Mouse (Mus musculus) neural tube, embryonic 13.5 days (tissue): ENCODE measurements around the gene Acsbg1. TPM values are rescaled to one million over a fixed set of nuclear protein-coding genes. Genes with fewer than 3 reads are reported as not detected.
A peak's percentile ranks its signal among the peaks of the same experiment; 100 is the strongest.
"Not testable (repeated sequence)": the region's sequence is repeated elsewhere in the genome, so short reads cannot be mapped to it uniquely, and the experiment has no call there.

Source experiments
- ATAC-seq: fragments of 200-750 bp; cut with Nextera tagmentation; 2 replicates; pipeline ENCODE4 v1.8.0; 2017; ENCODE audit warnings: low read depth, mild to moderate bottlenecking, moderate TSS enrichment, moderate library complexity
- H3K27ac ChIP-seq: fragments of 300-500 bp; sonication (generic); replicated peaks from 2 replicates; pipeline ENCODE4 v1.5.1; 2015; ENCODE audit warnings: moderate library complexity, mild to moderate bottlenecking, inconsistent platforms
- H3K27me3 ChIP-seq: fragments of 300-500 bp; sonication (generic); 2 replicates; pipeline ENCODE4 v1.6.1; 2015; ENCODE audit warnings: mild to moderate bottlenecking, inconsistent platforms
- H3K36me3 ChIP-seq: fragments of 300-500 bp; sonication (generic); 2 replicates; pipeline ENCODE4 v1.6.1; 2015; ENCODE audit warnings: mild to moderate bottlenecking, inconsistent platforms
- H3K4me1 ChIP-seq: fragments of 300-500 bp; sonication (generic); replicated peaks from 2 replicates; pipeline ENCODE4 v1.6.1; 2015; ENCODE audit warnings: inconsistent platforms
- H3K4me2 ChIP-seq: fragments of 300-500 bp; sonication (generic); 2 replicates; pipeline ENCODE4 v1.6.1; 2015; ENCODE audit warnings: inconsistent platforms, mild to moderate bottlenecking, moderate library complexity
- H3K4me3 ChIP-seq: fragments of 300-500 bp; sonication (generic); 2 replicates; pipeline ENCODE4 v1.5.1; 2015; ENCODE audit warnings: mild to moderate bottlenecking, inconsistent platforms
- H3K9ac ChIP-seq: fragments of 300-500 bp; sonication (generic); 2 replicates; pipeline ENCODE4 v1.6.1; 2015; ENCODE audit warnings: moderate library complexity, mild to moderate bottlenecking, inconsistent platforms
- H3K9me3 ChIP-seq: fragments of 300-500 bp; sonication (generic); 2 replicates; pipeline ENCODE4 v1.6.1; 2016; ENCODE audit warnings: inconsistent platforms
- WGBS: fragments of 180-500 bp; shearing (Covaris S2); methylation state at CpG from one replicate; pipeline ENCODE4 v1.1.7; 2015; 5-methylcytosine and 5-hydroxymethylcytosine counted together
- polyA plus RNA-seq: library from polyadenylated mRNA; unstranded; fragments of >200 nt; fragmentation: Nextera tagmentation; extraction: Ambion mirVana; gene quantifications from 2 replicates; pipeline ENCODE4 v1.2.1, GENCODE M21; 2015

Gene Acsbg1
- polyA plus RNA-seq, 1 experiment from 2014 or later = 17.0 TPM

DNA sequence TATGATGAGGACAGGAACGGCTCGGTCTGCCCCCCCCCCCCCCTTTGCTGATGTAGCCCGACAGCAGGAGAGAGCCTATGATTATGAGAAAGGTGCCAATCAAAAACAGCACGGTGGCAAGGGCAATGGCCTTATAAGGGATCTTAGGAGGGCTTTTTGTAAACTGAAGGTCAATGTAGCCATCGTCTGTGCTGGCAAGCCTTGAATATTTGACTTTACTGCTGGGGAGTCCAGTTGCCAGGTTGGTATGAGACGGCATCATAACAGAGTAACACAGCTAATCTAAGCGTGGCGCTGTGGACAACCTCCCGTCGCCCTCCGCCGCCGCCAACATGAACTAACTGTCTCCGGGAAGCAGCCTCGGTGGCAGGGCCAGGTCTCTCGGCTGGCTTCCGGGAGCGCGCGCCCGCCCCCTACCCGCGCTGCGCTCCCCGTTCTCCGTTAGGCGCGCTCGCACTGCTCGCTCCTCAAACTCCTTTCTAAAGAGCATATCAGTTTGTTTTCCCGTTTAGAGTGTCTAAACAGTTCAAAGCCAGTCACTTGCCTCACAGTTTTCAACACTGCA is 29.7 kb upstream of the Acsbg1 start:
- not testable (repeated sequence) for ATAC-seq, H3K27ac ChIP-seq, H3K9me3 ChIP-seq, H3K4me1 ChIP-seq, H3K36me3 ChIP-seq
- H3K4me3 ChIP-seq = peak overlapping the region; percentile 32
- H3K4me2 ChIP-seq = peak overlapping the region; percentile 58
- H3K9ac ChIP-seq = peak overlapping the region; percentile 59
- WGBS = 3% methylated on average over 31 of the region's 31 CpGs
- peaks cover 29% of the 10 kb centered on the region for H3K27me3 ChIP-seq

DNA sequence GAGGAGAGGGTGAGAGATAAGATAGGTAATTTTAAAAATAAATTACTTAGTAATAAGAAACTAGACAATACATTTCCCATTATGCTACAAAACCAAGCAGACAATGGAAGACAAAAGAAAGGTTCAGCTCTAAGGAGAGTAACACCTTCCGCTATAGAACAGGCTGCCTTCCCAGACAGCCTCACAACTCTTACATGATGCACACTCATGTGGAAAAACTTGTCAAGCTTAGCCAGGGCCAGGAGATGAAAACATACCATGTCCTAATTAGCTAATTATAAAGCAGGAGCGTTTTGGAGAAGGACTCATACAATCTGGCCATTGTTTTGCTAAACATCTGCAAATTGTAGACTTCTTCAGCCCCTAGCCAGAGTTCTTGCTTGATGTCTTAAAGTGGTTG is 29.0 kb upstream of the Acsbg1 start:
- not testable (repeated sequence) for ATAC-seq

GRCm38 (mm10) chr9:54689446-54689845 is 27.8 kb upstream of the Acsbg1 start:
- Histone ChIP-seq H3K27ac (no peak overlapping the region), H3K9ac (no peak overlapping the region), H3K4me1 (0 out of 2 replicates have a peak, but pooled peaks cover 5% of the 10 kb centered on the region), H3K4me2 (no peak overlapping the region), H3K4me3 (no peak overlapping the region), H3K27me3 (peaks cover 16% of the 10 kb centered on the region), H3K9me3 (no peaks in the 10 kb centered on the region), H3K36me3 (no peaks in the 10 kb centered on the region)
- no peak for ATAC-seq
- WGBS = 60% methylated on average over 8 of the region's 8 CpGs

More for the DNA sequence above, 29.0 kb upstream of the Acsbg1 start:
- not testable (repeated sequence) for H3K4me2 ChIP-seq, H3K4me1 ChIP-seq, H3K9ac ChIP-seq, H3K4me3 ChIP-seq, H3K9me3 ChIP-seq, H3K36me3 ChIP-seq, H3K27ac ChIP-seq
- WGBS = 74% methylated on average over 2 of the region's 2 CpGs
- H3K27me3 ChIP-seq = peaks cover 24% of the 10 kb centered on the region

DNA sequence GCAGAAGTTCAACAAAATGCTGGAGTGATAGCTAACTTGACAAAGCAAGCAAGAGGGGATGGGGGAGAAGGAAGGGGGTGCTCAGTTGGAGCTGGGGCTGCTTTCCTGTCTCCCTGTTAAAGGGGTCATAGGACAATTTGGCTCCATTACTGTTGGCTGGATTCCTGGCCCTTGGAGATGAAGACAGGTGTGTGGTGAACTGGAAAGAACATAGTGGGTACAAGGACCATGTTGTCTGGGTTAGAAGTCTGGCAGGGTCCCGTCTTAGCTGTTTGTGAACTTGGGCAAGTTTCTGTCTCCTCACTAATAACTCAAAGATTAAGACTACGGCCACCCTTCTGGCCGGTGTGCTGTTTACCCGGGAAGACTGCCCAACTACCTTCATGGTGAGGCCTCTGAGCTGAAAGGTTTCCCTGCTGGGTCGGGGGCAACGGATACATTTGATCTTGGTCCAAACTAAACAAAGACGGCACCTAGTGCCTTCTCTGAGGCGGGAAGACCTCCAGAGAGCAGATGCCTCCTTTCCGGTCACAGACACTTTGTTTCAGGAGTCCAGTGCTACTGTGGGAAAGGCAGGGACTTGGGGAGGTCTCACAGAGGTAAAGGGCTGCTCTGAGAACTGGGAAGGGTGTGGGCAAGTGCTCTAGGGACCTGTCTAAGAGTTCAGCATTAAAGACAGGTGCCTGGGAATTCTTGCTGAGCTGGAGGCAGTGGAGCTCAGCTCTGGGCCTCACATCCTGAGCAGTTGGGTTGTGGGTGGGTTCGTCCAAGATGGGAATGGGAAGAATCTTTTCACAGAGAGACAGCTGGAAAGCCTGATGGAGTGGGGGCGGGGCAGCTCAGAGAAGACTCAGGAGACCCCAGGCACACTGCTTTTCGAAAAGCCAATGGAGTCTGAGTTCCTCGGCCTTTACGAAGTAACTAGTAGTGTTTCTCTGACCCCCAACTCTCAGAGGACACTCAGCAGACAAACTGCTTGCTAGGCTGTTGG is 25.9 kb upstream of the Acsbg1 start:
- H3K4me3 ChIP-seq = no peak overlapping the region
- no peaks in the 10 kb centered on the region for H3K9me3 ChIP-seq
- 61% methylated on average over 14 of the region's 14 CpGs for WGBS
- no peak overlapping the region for H3K4me2 ChIP-seq
- H3K4me1 ChIP-seq = 0 out of 2 replicates have a peak, but pooled peaks cover 5% of the 10 kb centered on the region
- H3K27ac ChIP-seq = no peak overlapping the region
- peaks cover 9% of the 10 kb centered on the region for H3K27me3 ChIP-seq
- H3K36me3 ChIP-seq = no peaks in the 10 kb centered on the region
- H3K9ac ChIP-seq = no peak overlapping the region
- no peak for ATAC-seq

DNA sequence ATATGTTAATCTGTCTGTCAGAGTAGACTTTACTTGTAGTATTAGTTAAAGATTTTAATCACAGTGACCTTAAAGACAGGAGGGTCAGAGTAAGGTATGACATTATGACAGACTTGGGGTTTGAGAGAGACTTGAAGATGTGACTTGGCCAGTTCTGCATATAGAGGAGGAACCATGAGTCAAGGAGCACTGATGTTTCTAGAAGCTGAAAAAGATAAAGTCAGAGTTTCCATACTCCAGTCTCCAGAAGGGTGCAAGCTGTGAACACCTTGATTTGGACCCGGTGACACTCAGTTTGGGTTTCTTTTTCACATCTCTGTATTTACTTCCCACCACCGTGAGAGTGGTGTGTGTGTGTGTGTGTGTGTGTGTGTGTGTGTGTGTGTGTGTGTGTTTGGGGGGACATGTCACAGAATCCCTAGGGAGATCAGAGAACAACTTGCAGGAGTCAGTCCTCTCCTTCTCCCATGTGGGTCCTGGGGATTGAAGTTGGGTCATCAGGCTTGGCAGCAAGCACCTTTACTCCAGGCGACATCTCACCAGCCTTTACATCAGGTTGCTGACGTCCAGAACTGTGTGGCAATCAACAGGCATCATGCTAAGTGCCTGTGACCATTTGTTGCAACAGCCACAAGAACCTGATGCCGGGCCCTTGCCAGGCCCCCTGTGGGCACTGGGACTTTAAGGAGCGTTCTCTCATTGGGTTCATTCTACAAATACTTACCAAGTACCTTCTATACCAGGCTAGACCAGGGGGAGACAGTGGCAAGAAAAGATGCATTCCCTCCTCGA is 22.3 kb upstream of the Acsbg1 start:
- Histone ChIP-seq H3K36me3 (no peaks in the 10 kb centered on the region), H3K4me1 (0 out of 2 replicates have a peak, but pooled peaks cover under 1% of the 10 kb centered on the region), H3K27ac (no peak overlapping the region), H3K9me3 (no peaks in the 10 kb centered on the region), H3K4me2 (no peak overlapping the region), H3K9ac (no peak overlapping the region), H3K4me3 (no peak overlapping the region), H3K27me3 (no peaks in the 10 kb centered on the region)
- 79% methylated on average over 7 of the region's 7 CpGs for WGBS
- ATAC-seq = no peak

DNA sequence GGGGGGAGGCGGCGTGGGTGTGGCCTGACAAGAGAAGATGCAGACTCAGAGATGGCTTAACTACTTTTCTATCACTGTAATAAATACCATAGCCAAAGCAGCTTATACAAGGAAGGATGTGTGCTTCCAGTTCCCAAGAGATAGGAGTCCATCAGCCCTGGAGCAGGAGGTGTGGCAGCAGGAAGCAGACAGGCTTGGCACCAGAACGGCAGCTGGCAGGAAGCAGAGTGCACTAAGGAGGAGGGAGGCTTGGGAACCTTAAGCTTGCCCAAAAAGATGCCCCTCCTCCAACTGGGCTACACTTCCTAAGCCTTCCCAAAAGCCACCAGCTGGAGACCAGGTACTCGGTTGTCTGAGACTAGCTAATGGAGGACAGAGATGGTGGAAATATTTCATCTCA is 21.2 kb upstream of the Acsbg1 start:
- H3K9ac ChIP-seq = no peak overlapping the region
- ATAC-seq = no peak
- H3K4me1 ChIP-seq = no peaks in the 10 kb centered on the region
- WGBS = 84% methylated on average over 4 of the region's 4 CpGs
- H3K27ac ChIP-seq = no peak overlapping the region
- H3K4me2 ChIP-seq = no peak overlapping the region
- H3K36me3 ChIP-seq = no peaks in the 10 kb centered on the region
- no peak overlapping the region for H3K4me3 ChIP-seq
- H3K9me3 ChIP-seq = no peaks in the 10 kb centered on the region
- no peaks in the 10 kb centered on the region for H3K27me3 ChIP-seq

DNA sequence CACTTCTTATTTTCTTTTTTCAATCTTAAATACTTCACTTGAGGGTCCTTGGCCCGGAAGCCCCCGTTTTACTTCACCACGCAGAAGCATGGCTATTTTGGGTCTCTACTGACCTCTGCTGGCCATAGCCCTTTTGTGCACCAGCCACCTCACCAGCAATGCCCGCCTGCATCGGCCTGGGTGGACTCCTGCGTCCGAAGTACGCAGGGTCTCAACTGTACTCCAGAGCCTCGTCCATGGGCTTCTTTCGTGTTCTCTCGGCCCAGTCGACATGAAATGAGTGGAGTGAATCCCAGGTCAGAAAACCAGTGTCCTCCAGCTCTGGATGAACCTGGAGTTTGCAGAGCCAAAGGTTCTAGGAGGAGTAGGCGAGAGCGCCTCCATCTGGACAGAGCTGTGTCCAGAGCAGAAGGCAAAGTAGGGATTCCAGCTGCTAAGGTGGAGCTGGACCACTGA is 14.9 kb upstream of the Acsbg1 start:
- Histone ChIP-seq H3K4me2 (peak overlapping the region; percentile 63), H3K4me3 (peak overlapping the region; percentile 33), H3K4me1 (no peaks in the 10 kb centered on the region; the same call in 1 of the 2 replicates), H3K9me3 (no peaks in the 10 kb centered on the region), H3K27ac (no peak overlapping the region), H3K36me3 (no peaks in the 10 kb centered on the region), H3K9ac (peak overlapping the region; percentile 64), H3K27me3 (peaks cover 4% of the 10 kb centered on the region; the same call in 1 of the 2 replicates)
- peak; percentile 79 for ATAC-seq
- under 1% methylated on average over 14 of the region's 14 CpGs for WGBS

GRCm38 (mm10) chr9:54673887-54674286 is 12.2 kb upstream of the Acsbg1 start:
- Histone ChIP-seq H3K27ac (no peak overlapping the region), H3K4me1 (no peaks in the 10 kb centered on the region; the same call in 1 of the 2 replicates), H3K36me3 (no peaks in the 10 kb centered on the region), H3K4me2 (no peak overlapping the region), H3K9ac (no peak overlapping the region), H3K9me3 (no peaks in the 10 kb centered on the region), H3K27me3 (peaks cover 4% of the 10 kb centered on the region; the same call in 1 of the 2 replicates), H3K4me3 (no peak overlapping the region)
- no peak for ATAC-seq
- WGBS = 92% methylated on average over 13 of the region's 13 CpGs

GRCm38 (mm10) chr9:54671962-54672361 is 10.3 kb upstream of the Acsbg1 start:
- H3K27me3 ChIP-seq = no peaks in the 10 kb centered on the region
- H3K4me3 ChIP-seq = no peak overlapping the region
- no peak for ATAC-seq
- H3K4me1 ChIP-seq = no peaks in the 10 kb centered on the region; the same call in 1 of the 2 replicates
- no peaks in the 10 kb centered on the region for H3K36me3 ChIP-seq
- WGBS = 78% methylated on average over 3 of the region's 3 CpGs
- no peak overlapping the region for H3K9ac ChIP-seq
- no peaks in the 10 kb centered on the region for H3K9me3 ChIP-seq
- H3K4me2 ChIP-seq = no peak overlapping the region
- no peak overlapping the region for H3K27ac ChIP-seq

- Histone ChIP-seq H3K4me1 (no peaks in the 10 kb centered on the region), H3K9ac (no peak overlapping the region), H3K36me3 (no peaks in the 10 kb centered on the region), H3K27me3 (no peaks in the 10 kb centered on the region), H3K27ac (no peak overlapping the region), H3K9me3 (0 out of 2 replicates have a peak, but pooled peaks cover 3% of the 10 kb centered on the region), H3K4me3 (no peak overlapping the region), H3K4me2 (no peak overlapping the region)
- ATAC-seq = no peak
- 71% methylated on average over 4 of the region's 4 CpGs for WGBS
These were observed 6.8 kb upstream of the Acsbg1 start for GRCm38 (mm10) chr9:54668455-54668854.

DNA sequence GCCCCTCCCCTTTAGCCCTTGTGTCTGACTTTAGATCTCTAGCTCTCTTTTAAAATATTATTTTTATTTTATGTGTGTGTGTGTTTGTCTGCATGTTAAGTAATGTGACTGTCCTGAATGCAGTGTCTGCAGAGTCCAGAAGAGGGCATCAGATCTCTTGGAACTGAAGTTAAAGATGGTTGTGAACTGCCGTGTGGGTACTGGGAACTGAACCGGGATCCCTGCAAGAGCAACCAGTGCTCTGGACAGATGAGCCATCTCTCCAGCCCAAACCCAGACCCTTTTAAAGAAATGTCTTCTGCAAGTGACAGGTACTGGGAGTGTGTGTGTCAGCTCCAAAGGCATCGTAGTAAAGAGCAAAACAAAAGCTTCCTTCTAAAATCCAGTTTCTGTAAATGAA is 4.4 kb upstream of the Acsbg1 start:
- WGBS = 95% methylated on average over 3 of the region's 3 CpGs
- H3K9me3 ChIP-seq = 0 out of 2 replicates have a peak, but pooled peaks cover 3% of the 10 kb centered on the region
- H3K9ac ChIP-seq = no peak overlapping the region
- H3K27ac ChIP-seq = no peak overlapping the region
- no peak for ATAC-seq
- H3K4me3 ChIP-seq = no peak overlapping the region
- H3K4me2 ChIP-seq = no peak overlapping the region
- no peaks in the 10 kb centered on the region for H3K27me3 ChIP-seq
- no peaks in the 10 kb centered on the region for H3K36me3 ChIP-seq
- H3K4me1 ChIP-seq = peaks cover 16% of the 10 kb centered on the region
